Mouse (Mus musculus) kidney, embryonic 15.5 days (tissue): ENCODE measurements around the gene Exosc7. TPM values are rescaled to one million over a fixed set of nuclear protein-coding genes. Genes with fewer than 3 reads are reported as not detected.

Source experiments
- ATAC-seq: fragments of 200-750 bp; cut with Nextera tagmentation; replicated peaks from 2 replicates; pipeline ENCODE4 v1.8.0; 2017; ENCODE audit warnings: moderate TSS enrichment; ENCODE audit not compliant: low FRiP score
- H3K27ac ChIP-seq: fragments of 300-500 bp; sonication (generic); 2 replicates; pipeline ENCODE4 v1.5.1; 2015; ENCODE audit warnings: mild to moderate bottlenecking, inconsistent platforms
- H3K27me3 ChIP-seq: fragments of 300-500 bp; sonication (generic); 2 replicates; pipeline ENCODE4 v1.6.1; 2015; ENCODE audit warnings: inconsistent platforms
- H3K36me3 ChIP-seq: fragments of 300-500 bp; sonication (generic); 2 replicates; pipeline ENCODE4 v1.6.1; 2015; ENCODE audit warnings: inconsistent platforms
- H3K4me1 ChIP-seq: fragments of 300-500 bp; sonication (generic); 2 replicates; pipeline ENCODE4 v1.6.1; 2015; ENCODE audit warnings: inconsistent platforms
- H3K4me2 ChIP-seq: fragments of 300-500 bp; sonication (generic); 2 replicates; pipeline ENCODE4 v1.6.1; 2015; ENCODE audit warnings: moderate library complexity, mild to moderate bottlenecking, inconsistent platforms
- H3K4me3 ChIP-seq: fragments of 300-500 bp; sonication (generic); replicated peaks from 2 replicates; pipeline ENCODE4 v1.5.1; 2015; ENCODE audit warnings: mild to moderate bottlenecking, inconsistent platforms
- H3K9ac ChIP-seq: fragments of 300-500 bp; sonication (generic); 2 replicates; pipeline ENCODE4 v1.6.1; 2015; ENCODE audit warnings: mild to moderate bottlenecking, inconsistent platforms
- H3K9me3 ChIP-seq: fragments of 300-500 bp; sonication (generic); replicated peaks from 2 replicates; pipeline ENCODE4 v1.6.1; 2016; ENCODE audit warnings: inconsistent platforms
- WGBS: fragments of 180-500 bp; shearing (Covaris S2); methylation state at CpG from one replicate; pipeline ENCODE4 v1.1.7; 2015; ENCODE audit warnings: mixed read lengths; 5-methylcytosine and 5-hydroxymethylcytosine counted together
- polyA plus RNA-seq: library from polyadenylated mRNA; unstranded; fragments of >200 nt; fragmentation: Nextera tagmentation; extraction: Ambion mirVana; gene quantifications from 2 replicates; pipeline ENCODE4 v1.2.1, GENCODE M21; 2015

The Exosc7 gene
- polyA plus RNA-seq, 1 experiment from 2014 or later, result 133 TPM

GRCm38 (mm10) chr9:123165781-123166443 is 52.9 kb downstream of the Exosc7 start:
- Histone ChIP-seq H3K9me3 (no peaks in the 10 kb centered on the region), H3K27me3 (no peaks in the 10 kb centered on the region), H3K4me3 (no peak overlapping the region), H3K9ac (no peak overlapping the region), H3K36me3 (no peaks in the 10 kb centered on the region), H3K4me1 (0 out of 2 replicates have a peak, but pooled peaks cover 5% of the 10 kb centered on the region), H3K27ac (no peak overlapping the region), H3K4me2 (no peak overlapping the region)
- ATAC-seq, result no peak
- 75% methylated on average over 3 of the region's 3 CpGs for WGBS

GRCm38 (mm10) chr9:123173760-123174159 is 60.7 kb downstream of the Exosc7 start:
- no peaks in the 10 kb centered on the region for H3K4me1 ChIP-seq
- H3K36me3 ChIP-seq, result 0 out of 2 replicates have a peak, but pooled peaks cover 4% of the 10 kb centered on the region
- no peak overlapping the region for H3K4me3 ChIP-seq
- ATAC-seq, result no peak
- no peaks in the 10 kb centered on the region for H3K9me3 ChIP-seq
- H3K4me2 ChIP-seq, result no peak overlapping the region
- H3K9ac ChIP-seq, result no peak overlapping the region
- 93% methylated on average over 6 of the region's 6 CpGs for WGBS
- H3K27ac ChIP-seq, result no peak overlapping the region
- no peaks in the 10 kb centered on the region for H3K27me3 ChIP-seq

- no peak overlapping the region for H3K9ac ChIP-seq
- 88% methylated on average over 4 of the region's 4 CpGs for WGBS
- H3K4me2 ChIP-seq, result no peak overlapping the region
- H3K27me3 ChIP-seq, result no peaks in the 10 kb centered on the region
- no peak overlapping the region for H3K27ac ChIP-seq
- no peak overlapping the region for H3K4me3 ChIP-seq
- 0 out of 2 replicates have a peak, but pooled peaks cover 4% of the 10 kb centered on the region for H3K36me3 ChIP-seq
- no peak for ATAC-seq
- H3K9me3 ChIP-seq, result no peaks in the 10 kb centered on the region
- H3K4me1 ChIP-seq, result no peaks in the 10 kb centered on the region
These were observed 61.3 kb downstream of the Exosc7 start for GRCm38 (mm10) chr9:123174356-123174755.

- Histone ChIP-seq H3K9ac (no peak overlapping the region), H3K4me3 (no peak overlapping the region), H3K9me3 (no peaks in the 10 kb centered on the region), H3K4me1 (no peaks in the 10 kb centered on the region), H3K36me3 (0 out of 2 replicates have a peak, but pooled peaks cover 4% of the 10 kb centered on the region), H3K27me3 (no peaks in the 10 kb centered on the region), H3K27ac (no peak overlapping the region), H3K4me2 (no peak overlapping the region)
- no peak for ATAC-seq
- 86% methylated on average over 9 of the region's 9 CpGs for WGBS
These were observed 64.5 kb downstream of the Exosc7 start for GRCm38 (mm10) chr9:123177380-123178048.

GRCm38 (mm10) chr9:123180003-123180402 is 67.0 kb downstream of the Exosc7 start:
- H3K4me3 ChIP-seq, result no peak overlapping the region

GRCm38 (mm10) chr9:123183226-123183625 is 70.2 kb downstream of the Exosc7 start:
- no peaks in the 10 kb centered on the region for H3K36me3 ChIP-seq
- peak; percentile 49; the same call in 1 of the 2 replicates for ATAC-seq
- H3K27ac ChIP-seq, result no peak overlapping the region
- 75% methylated on average over 8 of the region's 8 CpGs for WGBS
- 0 out of 2 replicates have a peak, but pooled peaks cover 3% of the 10 kb centered on the region for H3K4me1 ChIP-seq
- H3K4me2 ChIP-seq, result no peak overlapping the region
- H3K4me3 ChIP-seq, result no peak overlapping the region
- H3K27me3 ChIP-seq, result no peaks in the 10 kb centered on the region
- H3K9me3 ChIP-seq, result no peaks in the 10 kb centered on the region
- H3K9ac ChIP-seq, result no peak overlapping the region

More at GRCm38 (mm10) chr9:123180003-123180402, 67.0 kb downstream of the Exosc7 start:
- Histone ChIP-seq H3K9me3 (no peaks in the 10 kb centered on the region), H3K27ac (no peak overlapping the region), H3K4me1 (no peaks in the 10 kb centered on the region), H3K4me2 (no peak overlapping the region), H3K36me3 (no peaks in the 10 kb centered on the region), H3K27me3 (no peaks in the 10 kb centered on the region), H3K9ac (no peak overlapping the region)
- 85% methylated on average over 6 of the region's 6 CpGs for WGBS
- no peak for ATAC-seq

- Histone ChIP-seq H3K27me3 (no peaks in the 10 kb centered on the region), H3K4me3 (no peak overlapping the region), H3K9me3 (no peaks in the 10 kb centered on the region), H3K9ac (no peak overlapping the region), H3K4me2 (no peak overlapping the region), H3K36me3 (no peaks in the 10 kb centered on the region), H3K4me1 (0 out of 2 replicates have a peak, but pooled peaks cover 3% of the 10 kb centered on the region), H3K27ac (no peak overlapping the region)
- 53% methylated on average over 2 of the region's 2 CpGs for WGBS
- ATAC-seq, result no peak
These were observed 72.5 kb downstream of the Exosc7 start for GRCm38 (mm10) chr9:123185546-123185945.

Other genes starting within 250 kb of the Exosc7 start
- 70.8 and 71.3 TPM in 2 replicates for gene Zfp445, start 247.2 kb upstream of the Exosc7 start, polyA plus RNA-seq
- gene Zkscan7, start 227.5 kb upstream of the Exosc7 start, polyA plus RNA-seq, result 5.0 TPM in 2 replicates
- 24.0 and 25.2 TPM in 2 replicates for gene Zfp105, start 190.1 kb upstream of the Exosc7 start, polyA plus RNA-seq
- gene 1110059G10Rik, start 162.2 kb upstream of the Exosc7 start, polyA plus RNA-seq, result 26.8 and 33.1 TPM in 2 replicates
- gene Kif15, start 162.2 kb upstream of the Exosc7 start, polyA plus RNA-seq, result 59.3 and 60.1 TPM in 2 replicates
- 19.9 and 20.9 TPM in 2 replicates for gene Tmem42, start 91.9 kb upstream of the Exosc7 start, polyA plus RNA-seq
- 0.41 and 0.70 TPM in 2 replicates for gene Tgm4, start 78.5 kb upstream of the Exosc7 start, polyA plus RNA-seq
- 73.2 and 75.9 TPM in 2 replicates for gene Zdhhc3, start within 50 bp of the Exosc7 start, polyA plus RNA-seq
- gene Clec3b, start 37.7 kb downstream of the Exosc7 start, polyA plus RNA-seq, result 0.72 and 1.6 TPM in 2 replicates
- gene Cdcp1, start 102.8 kb downstream of the Exosc7 start, polyA plus RNA-seq, result 7.5 and 7.7 TPM in 2 replicates
- gene Tmem158, start 147.5 kb downstream of the Exosc7 start, polyA plus RNA-seq, result 7.2 and 8.8 TPM in 2 replicates